Mouse (Mus musculus): Measurements from ENCODE around the gene Rnf145. TPM values are rescaled to one million over a fixed set of nuclear protein-coding genes. Genes with fewer than 3 reads are reported as not detected.

The Rnf145 gene
- polyA plus RNA-seq, 1 experiment from 2014 or later, result 74.4 TPM

- no peaks in the 10 kb centered on the region for H3K27me3 ChIP-seq (replicated peaks; ENCODE audit: control insufficient read depth, insufficient read depth, low read length)
- ATAC-seq (replicated peaks; ENCODE audit: low FRiP score) (no peak), DNase-seq (ENCODE audit: low spot score) (no peak)
- peaks cover 2% of the 10 kb centered on the region; the same call in 1 of the 2 replicates for H3K4me1 ChIP-seq (replicated peaks; ENCODE audit: control insufficient read depth, insufficient read depth, low read length)
- WGBS, result 84% methylated on average over 3 of the region's 3 CpGs
- no peak overlapping the region for H3K9ac ChIP-seq (ENCODE audit: low read depth, low read length)
- no peak overlapping the region for H3K4me2 ChIP-seq
- H3K9me3 ChIP-seq (ENCODE audit: control insufficient read depth, low read length), result no peaks in the 10 kb centered on the region
- peaks cover 41% of the 10 kb centered on the region for H3K36me3 ChIP-seq (ENCODE audit: control insufficient read depth, insufficient read depth, low read length)
- no peak overlapping the region for H3K4me3 ChIP-seq (ENCODE audit: low read depth, low read length)
- H3K27ac ChIP-seq (ENCODE audit: low read depth, low read length), result no peak overlapping the region
These were observed 19.3 kb downstream of the Rnf145 start for GRCm38 (mm10) chr11:44538101-44538500.

GRCm38 (mm10) chr11:44538501-44539290 is 19.9 kb downstream of the Rnf145 start:
- Histone ChIP-seq H3K4me3 (ENCODE audit: low read depth, low read length) (no peak overlapping the region), H3K36me3 (ENCODE audit: control insufficient read depth, insufficient read depth, low read length) (peaks cover 36% of the 10 kb centered on the region), H3K27me3 (replicated peaks; ENCODE audit: control insufficient read depth, insufficient read depth, low read length) (no peaks in the 10 kb centered on the region), H3K9ac (ENCODE audit: low read depth, low read length) (no peak overlapping the region), H3K27ac (ENCODE audit: low read depth, low read length) (no peak overlapping the region), H3K9me3 (ENCODE audit: control insufficient read depth, low read length) (no peaks in the 10 kb centered on the region), H3K4me1 (replicated peaks; ENCODE audit: control insufficient read depth, insufficient read depth, low read length) (peaks cover 2% of the 10 kb centered on the region; the same call in 1 of the 2 replicates), H3K4me2 (no peak overlapping the region)
- 92% methylated on average over 10 of the region's 10 CpGs for WGBS
- DNase-seq (ENCODE audit: low spot score), result no peak
- no peak for ATAC-seq (replicated peaks; ENCODE audit: low FRiP score)

- Histone ChIP-seq H3K4me1 (replicated peaks; ENCODE audit: control insufficient read depth, insufficient read depth, low read length) (peaks cover 2% of the 10 kb centered on the region; the same call in 1 of the 2 replicates), H3K36me3 (ENCODE audit: control insufficient read depth, insufficient read depth, low read length) (peaks cover 36% of the 10 kb centered on the region), H3K27me3 (replicated peaks; ENCODE audit: control insufficient read depth, insufficient read depth, low read length) (no peaks in the 10 kb centered on the region), H3K9ac (ENCODE audit: low read depth, low read length) (no peak overlapping the region), H3K4me2 (no peak overlapping the region), H3K4me3 (ENCODE audit: low read depth, low read length) (no peak overlapping the region), H3K9me3 (ENCODE audit: control insufficient read depth, low read length) (no peaks in the 10 kb centered on the region), H3K27ac (ENCODE audit: low read depth, low read length) (no peak overlapping the region)
- DNase-seq (ENCODE audit: low spot score) (no peak), ATAC-seq (replicated peaks; ENCODE audit: low FRiP score) (no peak)
- 86% methylated on average over 10 of the region's 10 CpGs for WGBS
These were observed 20.6 kb downstream of the Rnf145 start for GRCm38 (mm10) chr11:44539291-44539930.

DNA sequence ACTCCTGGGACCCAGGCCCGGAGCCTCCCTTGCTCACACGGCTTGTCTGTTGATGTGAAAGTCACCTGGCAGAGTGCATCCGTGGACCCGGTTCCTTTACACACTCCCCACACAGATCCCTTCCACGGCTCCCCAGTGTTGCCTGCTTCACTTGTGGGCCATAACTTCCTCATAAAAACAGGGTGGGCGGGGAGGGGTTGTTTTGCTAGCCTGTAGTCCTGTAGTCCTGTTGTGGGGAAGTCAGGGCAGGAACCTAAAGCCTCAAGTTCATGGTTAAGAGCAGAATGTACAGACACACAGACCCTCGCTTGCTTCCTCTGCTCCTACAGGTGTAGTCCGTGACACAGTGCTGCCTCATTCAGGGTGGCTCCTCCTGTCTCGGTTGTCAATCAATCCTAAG is 21.5 kb downstream of the Rnf145 start:
- H3K4me2 ChIP-seq, result no peak overlapping the region
- peaks cover 39% of the 10 kb centered on the region for H3K36me3 ChIP-seq (ENCODE audit: control insufficient read depth, insufficient read depth, low read length)
- ATAC-seq (replicated peaks; ENCODE audit: low FRiP score), result no peak
- no peak overlapping the region for H3K9ac ChIP-seq (ENCODE audit: low read depth, low read length)
- no peak overlapping the region for H3K27ac ChIP-seq (ENCODE audit: low read depth, low read length)
- no peak for DNase-seq (ENCODE audit: low spot score)
- H3K4me3 ChIP-seq (ENCODE audit: low read depth, low read length), result no peak overlapping the region
- WGBS, result 81% methylated on average over 9 of the region's 9 CpGs
- H3K27me3 ChIP-seq (replicated peaks; ENCODE audit: control insufficient read depth, insufficient read depth, low read length), result no peaks in the 10 kb centered on the region
- H3K4me1 ChIP-seq (replicated peaks; ENCODE audit: control insufficient read depth, insufficient read depth, low read length), result peaks cover 2% of the 10 kb centered on the region; the same call in 1 of the 2 replicates
- H3K9me3 ChIP-seq (ENCODE audit: control insufficient read depth, low read length), result no peaks in the 10 kb centered on the region

DNA sequence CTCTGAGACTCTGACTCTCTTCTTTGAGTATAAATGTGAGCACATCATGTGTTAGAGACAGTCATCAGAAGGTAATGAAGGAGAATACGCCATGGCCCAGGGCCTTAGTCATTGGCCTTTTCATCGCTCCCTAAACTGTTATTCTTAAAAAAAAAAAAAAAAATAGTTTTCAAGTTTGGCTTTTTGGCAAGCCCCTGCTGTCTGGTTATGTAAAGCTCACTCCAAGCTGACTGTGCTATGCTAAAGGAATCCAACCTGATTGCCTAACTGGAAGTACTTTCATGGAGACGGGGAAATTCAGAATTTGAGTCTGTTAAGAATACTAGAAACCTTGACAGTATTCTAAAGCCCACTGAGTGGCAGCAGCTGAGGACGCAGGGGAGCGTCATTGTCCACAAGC is 22.5 kb downstream of the Rnf145 start:
- ATAC-seq (replicated peaks; ENCODE audit: low FRiP score) (no peak), DNase-seq (ENCODE audit: low spot score) (no peak)
- Histone ChIP-seq H3K4me2 (no peak overlapping the region), H3K4me1 (replicated peaks; ENCODE audit: control insufficient read depth, insufficient read depth, low read length) (peaks cover 2% of the 10 kb centered on the region; the same call in 1 of the 2 replicates), H3K4me3 (ENCODE audit: low read depth, low read length) (no peak overlapping the region), H3K27ac (ENCODE audit: low read depth, low read length) (no peak overlapping the region), H3K9ac (ENCODE audit: low read depth, low read length) (no peak overlapping the region), H3K27me3 (replicated peaks; ENCODE audit: control insufficient read depth, insufficient read depth, low read length) (no peaks in the 10 kb centered on the region), H3K36me3 (ENCODE audit: control insufficient read depth, insufficient read depth, low read length) (peaks cover 42% of the 10 kb centered on the region), H3K9me3 (ENCODE audit: control insufficient read depth, low read length) (no peaks in the 10 kb centered on the region)
- 92% methylated on average over 5 of the region's 5 CpGs for WGBS

GRCm38 (mm10) chr11:44541813-44542212 is 23.0 kb downstream of the Rnf145 start:
- H3K4me3 ChIP-seq (ENCODE audit: low read depth, low read length), result no peak overlapping the region
- no peak overlapping the region for H3K4me2 ChIP-seq
- no peak for ATAC-seq (replicated peaks; ENCODE audit: low FRiP score)
- 88% methylated on average over 4 of the region's 4 CpGs for WGBS
- H3K36me3 ChIP-seq (ENCODE audit: control insufficient read depth, insufficient read depth, low read length), result peaks cover 42% of the 10 kb centered on the region
- H3K27ac ChIP-seq (ENCODE audit: low read depth, low read length), result no peak overlapping the region
- peaks cover 2% of the 10 kb centered on the region; the same call in 1 of the 2 replicates for H3K4me1 ChIP-seq (replicated peaks; ENCODE audit: control insufficient read depth, insufficient read depth, low read length)
- H3K9ac ChIP-seq (ENCODE audit: low read depth, low read length), result no peak overlapping the region
- no peaks in the 10 kb centered on the region for H3K9me3 ChIP-seq (ENCODE audit: control insufficient read depth, low read length)
- H3K27me3 ChIP-seq (replicated peaks; ENCODE audit: control insufficient read depth, insufficient read depth, low read length), result no peaks in the 10 kb centered on the region
- no peak for DNase-seq (ENCODE audit: low spot score)

DNA sequence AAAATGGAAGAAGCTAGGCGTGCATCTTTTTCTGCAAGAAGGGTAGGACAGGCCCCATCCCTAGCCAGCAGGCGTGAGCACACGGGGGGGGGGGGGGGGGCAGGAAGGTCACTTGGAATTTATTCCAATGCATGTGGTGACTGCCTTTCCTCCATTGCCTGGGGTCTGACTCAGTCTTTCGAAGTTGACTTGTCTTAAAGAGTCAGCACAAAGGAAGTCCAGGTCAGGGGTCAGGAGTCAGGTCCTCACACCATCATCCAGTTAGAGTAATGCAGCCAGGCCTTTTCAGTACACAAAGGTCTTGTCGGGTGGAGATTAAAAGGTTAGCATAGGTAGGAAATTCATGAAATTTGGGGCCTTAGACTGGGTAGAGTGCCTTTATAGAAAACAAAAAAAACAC is 24.8 kb downstream of the Rnf145 start:
- 75% methylated on average over 5 of the region's 5 CpGs for WGBS
- Histone ChIP-seq H3K27ac (ENCODE audit: low read depth, low read length) (no peak overlapping the region; the same call in 1 of the 2 replicates), H3K4me2 (no peak overlapping the region), H3K36me3 (ENCODE audit: control insufficient read depth, insufficient read depth, low read length) (peaks cover 45% of the 10 kb centered on the region), H3K4me1 (replicated peaks; ENCODE audit: control insufficient read depth, insufficient read depth, low read length) (no peaks in the 10 kb centered on the region; the same call in 1 of the 2 replicates), H3K9me3 (ENCODE audit: control insufficient read depth, low read length) (no peaks in the 10 kb centered on the region), H3K9ac (ENCODE audit: low read depth, low read length) (no peak overlapping the region), H3K27me3 (replicated peaks; ENCODE audit: control insufficient read depth, insufficient read depth, low read length) (no peaks in the 10 kb centered on the region), H3K4me3 (ENCODE audit: low read depth, low read length) (no peak overlapping the region)
- DNase-seq (ENCODE audit: low spot score) (no peak), ATAC-seq (replicated peaks; ENCODE audit: low FRiP score) (no peak)

DNA sequence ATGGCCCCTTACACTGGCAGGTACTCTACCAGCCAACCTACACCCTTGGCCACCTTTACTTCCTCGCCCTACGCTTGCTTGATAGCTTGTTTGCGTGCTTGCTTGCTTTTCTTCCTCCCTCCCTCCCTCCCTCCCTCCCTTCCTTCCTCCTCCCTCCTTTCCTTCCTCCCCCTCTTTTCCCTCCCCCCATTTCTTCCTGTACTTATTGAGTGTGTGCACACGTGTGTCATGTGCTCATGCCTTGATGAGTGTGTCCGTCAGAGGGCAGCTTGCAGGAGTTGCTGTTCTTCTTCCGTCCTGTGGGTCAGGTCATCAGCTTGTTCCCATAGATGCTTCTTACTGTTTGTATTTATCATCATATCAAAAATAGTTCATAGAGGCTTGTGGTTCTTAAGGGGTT is 25.2 kb downstream of the Rnf145 start:
- Histone ChIP-seq H3K9ac (ENCODE audit: low read depth, low read length) (no peak overlapping the region), H3K9me3 (ENCODE audit: control insufficient read depth, low read length) (no peaks in the 10 kb centered on the region), H3K36me3 (ENCODE audit: control insufficient read depth, insufficient read depth, low read length) (peaks cover 45% of the 10 kb centered on the region), H3K27me3 (replicated peaks; ENCODE audit: control insufficient read depth, insufficient read depth, low read length) (no peaks in the 10 kb centered on the region), H3K27ac (ENCODE audit: low read depth, low read length) (no peak overlapping the region; the same call in 1 of the 2 replicates), H3K4me1 (replicated peaks; ENCODE audit: control insufficient read depth, insufficient read depth, low read length) (no peaks in the 10 kb centered on the region; the same call in 1 of the 2 replicates), H3K4me3 (ENCODE audit: low read depth, low read length) (no peak overlapping the region), H3K4me2 (no peak overlapping the region)
- WGBS, result 79% methylated on average over 6 of the region's 6 CpGs
- DNase-seq (ENCODE audit: low spot score) (no peak), ATAC-seq (replicated peaks; ENCODE audit: low FRiP score) (no peak)

All from liver, embryonic 11.5 days (tissue).